Mouse (Mus musculus): ENCODE measurements at regions not wholly inside any gene's neighbourhood (a gene's known extent, or its start where the extent isn't known, plus 50 kb on each side); places are given as distances from the start of the nearest gene placed in this dataset.

- DNase-seq, result no peak
Observed at GRCm38 (mm10) chr13:83731481-83732006, 227.7 kb downstream of the Mef2c start.

DNA sequence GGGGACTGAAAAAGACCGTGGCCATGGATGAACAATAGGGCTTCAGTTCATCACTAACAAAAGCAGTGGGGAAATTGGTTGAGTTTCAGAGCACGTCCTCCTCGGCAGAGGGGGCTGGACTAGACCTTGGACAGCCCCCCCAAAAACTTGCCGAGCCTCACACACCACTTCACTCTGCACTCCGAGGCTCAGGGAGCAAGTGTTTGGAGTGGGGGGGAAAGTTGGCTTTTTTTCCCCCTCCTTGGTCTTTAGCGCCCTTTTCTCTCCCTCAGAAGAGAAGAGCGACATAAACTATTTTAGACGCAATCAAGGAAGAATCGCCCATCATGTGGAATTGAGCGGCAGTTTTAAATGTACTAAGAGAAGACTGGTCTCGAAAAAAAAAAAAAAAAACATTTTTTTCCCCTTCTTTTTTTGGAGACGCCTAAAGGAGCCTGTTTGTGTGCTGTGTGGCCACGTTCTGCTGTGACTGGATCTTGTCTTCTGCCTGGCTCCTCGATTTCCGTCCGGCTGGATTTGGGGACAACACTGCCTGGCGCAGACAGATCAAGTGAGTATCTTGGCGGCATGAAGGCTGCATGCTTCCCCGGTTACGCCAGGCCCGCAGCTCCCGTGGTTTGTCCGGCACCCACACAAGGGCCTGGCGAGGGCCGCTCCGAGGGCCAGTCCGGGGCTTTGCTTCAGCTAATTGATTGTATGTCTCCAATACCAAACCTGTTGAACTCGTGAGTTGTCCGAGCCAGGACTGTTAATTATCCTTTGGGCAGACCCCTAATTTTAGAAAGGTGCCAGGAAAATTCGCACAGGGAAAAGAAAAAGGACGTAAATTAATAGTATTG lies 228.7 kb downstream of the Mef2c start:
- DNase-seq, result peak; percentile 51 to 66

DNA sequence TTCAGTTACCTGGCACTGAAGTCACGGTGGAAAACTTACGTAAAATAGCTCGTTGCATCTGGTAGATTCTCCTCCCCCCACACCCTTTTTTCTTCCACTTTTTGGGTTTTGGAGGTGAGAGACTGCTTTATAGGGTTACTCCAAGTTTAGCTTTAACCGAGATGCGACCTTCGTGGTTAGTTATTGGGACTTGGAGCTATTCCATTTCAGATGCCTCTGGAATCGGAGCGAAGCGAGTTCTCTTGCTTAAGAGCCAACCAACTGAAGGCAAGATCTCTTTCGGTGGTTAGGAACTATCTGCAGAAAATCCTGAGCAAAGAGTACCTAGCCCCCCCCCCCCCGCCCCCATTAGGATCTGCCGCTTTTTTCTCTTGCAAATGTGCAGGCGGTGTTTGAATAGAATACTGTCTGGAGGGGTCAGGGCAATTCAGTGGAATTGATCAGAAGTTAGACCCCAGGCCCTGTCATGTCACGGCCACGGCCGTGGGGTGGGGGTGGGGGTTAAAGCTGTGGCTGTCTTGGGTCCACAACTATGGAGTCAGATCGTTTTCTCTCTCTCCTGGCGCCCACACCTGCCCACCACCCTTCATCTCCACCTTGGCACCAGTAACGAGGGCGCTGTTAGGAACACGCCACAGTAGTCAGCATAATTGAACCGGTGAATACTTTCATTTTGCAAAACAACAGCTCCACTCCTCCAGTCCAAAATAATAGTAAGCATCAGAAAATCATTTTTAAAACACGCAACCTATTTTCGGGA lies 229.6 kb downstream of the Mef2c start:
- no peak for DNase-seq

GRCm38 (mm10) chr13:83733991-83734610 lies 230.3 kb downstream of the Mef2c start:
- no peak for DNase-seq

- no peak for DNase-seq
Observed at GRCm38 (mm10) chr13:83734656-83735055, 230.8 kb downstream of the Mef2c start.

- DNase-seq, result no peak
Observed at GRCm38 (mm10) chr13:83735101-83735500, 231.3 kb downstream of the Mef2c start.

DNA sequence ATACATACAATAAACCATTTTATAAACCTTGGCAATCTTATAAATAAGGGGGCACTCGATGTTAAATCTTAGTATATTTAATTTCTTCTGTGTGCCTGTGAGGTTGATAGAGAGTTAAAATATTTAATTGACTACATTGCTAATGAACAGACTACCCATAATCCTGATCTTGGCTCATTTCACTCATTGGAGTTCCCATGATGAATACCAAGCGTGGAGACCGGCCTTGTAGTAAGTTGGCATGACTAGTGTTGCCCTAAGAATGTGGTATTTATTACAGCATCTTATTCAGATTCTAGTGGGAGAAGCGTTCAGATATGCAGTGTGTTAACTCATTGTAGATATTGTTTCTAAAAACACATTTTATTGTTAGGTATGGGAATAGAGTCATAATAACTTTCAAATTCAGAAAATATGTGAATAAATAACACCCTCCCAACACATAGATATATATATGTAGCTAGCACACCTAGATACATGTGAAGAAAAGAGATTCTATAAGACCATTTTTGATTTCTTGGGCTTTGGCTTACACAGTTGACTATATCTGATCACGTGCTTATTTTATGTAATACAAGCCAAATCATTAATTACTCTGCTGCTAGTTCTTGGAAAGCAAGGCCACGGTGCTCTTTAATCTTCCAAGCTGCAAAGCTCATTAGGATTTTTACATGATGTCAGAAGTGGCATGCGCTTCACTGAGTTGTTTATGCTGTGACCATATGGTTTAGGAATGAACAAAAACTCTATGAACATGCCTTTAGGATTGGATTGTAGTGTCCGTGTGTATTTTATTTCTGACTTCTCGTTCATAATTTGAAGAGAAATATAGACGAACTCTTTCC lies 232.0 kb downstream of the Mef2c start:
- no peak for DNase-seq

- no peak for DNase-seq
Observed at GRCm38 (mm10) chr13:83737031-83737825, 233.4 kb downstream of the Mef2c start.

DNA sequence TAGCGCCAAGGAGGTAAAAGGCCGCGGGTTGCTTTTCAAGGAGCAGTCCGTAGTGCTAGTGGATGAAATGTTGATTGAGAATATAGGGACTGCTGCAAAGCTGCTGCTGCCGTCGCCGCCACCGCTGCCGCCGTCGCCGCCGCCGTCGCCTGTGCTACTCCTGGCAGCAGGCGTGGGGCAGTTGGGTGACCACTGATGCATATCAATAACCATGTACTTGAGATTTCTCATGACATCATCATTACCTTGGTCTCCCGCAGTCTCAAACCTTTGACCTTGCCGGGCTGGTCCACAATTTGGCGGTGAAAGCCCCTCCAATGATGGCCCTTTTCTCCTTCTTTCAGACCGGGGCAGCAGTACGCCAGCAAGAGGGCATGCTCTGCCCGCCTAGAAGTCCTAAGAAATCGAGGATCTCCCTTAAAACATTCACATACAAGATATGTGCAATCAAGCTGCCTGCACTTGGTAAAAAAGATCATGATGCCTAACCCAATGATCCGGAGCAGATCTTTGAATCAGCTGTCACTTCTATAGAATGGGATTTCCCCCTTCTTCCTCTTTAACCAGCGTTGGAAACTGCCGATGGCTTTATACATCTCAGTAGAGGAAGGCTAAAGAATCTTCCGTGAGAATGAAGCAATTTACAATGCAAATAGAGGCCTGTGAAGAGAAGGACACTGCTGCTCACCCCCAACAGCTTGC lies 234.1 kb downstream of the Mef2c start:
- no peak for DNase-seq

GRCm38 (mm10) chr13:83738528-83738981 lies 234.7 kb downstream of the Mef2c start:
- DNase-seq, result no peak

DNA sequence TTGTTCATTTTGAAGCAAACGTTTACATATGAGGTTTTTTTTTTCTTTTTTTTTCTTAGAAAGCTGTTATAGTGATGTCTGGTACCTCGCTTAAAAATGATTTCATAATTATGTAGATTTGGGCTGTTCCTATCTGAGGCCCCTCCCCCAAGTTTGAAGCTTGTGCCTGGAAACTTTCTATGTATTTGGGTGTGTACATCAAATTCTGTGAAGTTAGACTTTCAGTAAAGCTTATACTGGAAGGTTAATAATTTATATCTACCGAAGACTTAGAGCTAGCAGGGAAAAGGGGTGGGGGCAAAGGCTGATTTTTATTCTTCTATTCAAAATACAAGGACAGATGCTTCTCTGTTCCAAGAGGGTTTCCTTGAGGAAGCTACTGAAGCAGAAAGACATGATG lies 235.3 kb downstream of the Mef2c start:
- no peak for DNase-seq

GRCm38 (mm10) chr13:83739541-83740061 lies 235.8 kb downstream of the Mef2c start:
- no peak for DNase-seq

GRCm38 (mm10) chr13:83740101-83740500 lies 236.3 kb downstream of the Mef2c start:
- no peak for DNase-seq

DNA sequence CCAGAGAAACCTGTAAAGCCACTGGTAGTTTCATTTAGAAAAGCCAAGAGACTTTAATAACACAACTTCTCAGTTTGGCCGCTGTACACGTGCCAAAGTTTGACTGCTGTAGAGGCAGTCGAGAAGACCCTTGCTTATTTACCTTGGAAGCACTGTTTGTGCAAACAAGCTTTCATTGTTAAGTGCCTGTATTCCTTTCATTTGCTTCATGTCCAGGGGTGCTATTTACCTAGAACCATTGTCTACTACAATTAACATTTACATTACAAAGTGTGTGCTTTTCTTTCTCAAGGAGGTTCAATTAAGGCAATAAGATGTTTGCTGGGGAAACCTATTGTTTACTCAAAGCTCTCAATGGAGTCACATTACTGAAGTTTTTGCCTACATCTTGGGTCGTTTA lies 236.9 kb downstream of the Mef2c start:
- no peak for DNase-seq

GRCm38 (mm10) chr13:83741591-83742021 lies 237.8 kb downstream of the Mef2c start:
- DNase-seq, result no peak

GRCm38 (mm10) chr13:83742102-83742501 lies 238.3 kb downstream of the Mef2c start:
- DNase-seq, result no peak

GRCm38 (mm10) chr13:83742546-83742945 lies 238.7 kb downstream of the Mef2c start:
- DNase-seq, result no peak

DNA sequence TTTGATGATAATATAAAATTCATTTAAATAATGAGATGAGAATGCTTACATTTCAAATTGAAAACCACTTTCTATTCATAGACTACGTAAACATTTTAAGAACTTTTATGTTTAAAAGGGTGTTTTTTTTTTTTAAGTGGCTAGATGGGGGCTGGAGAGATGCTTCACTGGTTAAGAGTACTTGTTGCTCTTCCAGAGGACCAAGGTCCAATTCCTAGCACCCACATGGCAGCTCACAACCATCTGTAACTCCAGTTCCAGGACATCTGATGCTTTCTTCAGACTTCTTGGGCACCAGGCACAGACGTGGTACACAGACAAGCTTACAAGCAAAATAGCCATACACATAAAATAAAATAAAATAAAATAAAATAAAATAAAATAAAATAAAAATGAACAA lies 239.5 kb downstream of the Mef2c start:
- DNase-seq, result no peak

DNA sequence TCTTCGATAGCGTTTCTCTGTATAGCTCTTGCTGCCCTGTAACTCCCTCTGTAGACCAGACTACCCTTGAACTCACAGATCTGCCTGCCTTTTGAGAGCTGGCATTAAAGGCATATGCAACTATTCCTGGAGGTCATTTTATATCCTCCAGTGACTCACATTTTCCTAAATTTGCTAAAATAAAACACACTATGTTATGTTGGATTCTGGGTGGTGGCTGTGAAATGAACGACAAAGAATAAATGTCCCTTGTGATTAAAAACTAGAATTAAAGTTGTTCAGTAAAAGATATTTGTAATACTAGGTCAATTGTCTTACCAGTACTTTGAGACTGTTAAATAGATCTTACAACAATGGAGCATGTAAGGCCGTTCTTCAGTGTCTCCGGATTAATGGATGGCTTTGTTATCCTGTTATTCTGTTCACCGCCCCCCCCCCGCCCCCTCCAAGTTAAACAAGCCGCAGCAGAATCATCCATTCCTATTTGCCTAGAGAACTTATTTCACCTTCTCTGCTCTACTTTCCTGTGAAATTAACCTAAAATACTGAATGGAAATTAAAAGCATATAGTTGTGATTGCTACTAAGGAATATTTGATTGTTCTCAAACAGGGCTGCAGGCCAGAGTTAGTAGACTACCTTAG lies 240.4 kb downstream of the Mef2c start:
- DNase-seq, result no peak

DNA sequence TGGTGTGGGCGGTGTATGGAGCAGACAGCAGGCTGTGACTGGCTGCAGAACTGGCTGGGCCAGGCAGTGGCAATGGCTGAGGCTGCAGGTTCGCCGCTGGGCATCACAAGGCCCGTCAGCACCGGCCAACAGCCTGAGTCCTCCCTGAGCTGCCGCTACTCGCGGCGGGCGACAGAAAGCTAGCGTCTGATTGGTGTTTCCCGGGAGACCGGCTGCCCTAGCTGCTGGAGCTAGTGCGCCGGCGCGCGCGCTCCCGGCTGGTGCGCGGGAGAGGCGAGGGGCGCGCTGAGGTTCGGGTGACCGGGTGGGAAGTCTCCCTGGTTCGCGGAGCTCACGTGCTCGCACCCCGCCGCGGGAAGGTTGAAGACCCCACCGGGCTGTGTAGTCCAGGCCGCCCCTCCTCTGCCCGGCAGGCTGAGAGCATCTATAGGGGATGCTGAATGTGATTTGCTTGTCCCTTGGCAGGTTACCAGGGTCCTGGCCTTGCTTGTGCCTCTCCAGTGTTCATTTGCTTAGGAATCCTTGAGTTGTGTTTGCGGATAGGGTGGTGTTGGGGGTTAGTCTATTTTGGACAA lies 241.2 kb downstream of the Mef2c start:
- peak; percentile 72 to 83 for DNase-seq
